Mouse (Mus musculus): ENCODE results near the gene Rnf216.

DNA sequence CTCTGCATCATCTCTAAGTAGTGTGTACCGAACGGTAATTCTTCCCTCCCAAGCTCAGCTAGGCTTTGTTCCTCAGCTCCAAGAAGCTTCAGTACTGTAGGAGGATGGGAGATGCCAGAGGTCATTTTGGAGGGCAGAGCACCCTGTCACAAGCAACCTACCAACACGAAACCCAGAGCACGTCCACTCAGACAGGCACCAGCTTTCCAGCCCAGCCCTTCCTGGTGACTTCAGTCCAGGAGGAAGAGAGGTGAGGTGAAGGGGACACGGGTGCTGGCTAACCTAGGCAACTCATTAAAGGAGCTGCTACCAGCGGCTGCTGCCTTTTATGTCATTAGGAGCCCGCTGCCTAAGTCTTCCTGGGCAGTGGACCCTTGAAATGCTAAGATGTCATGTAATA is 81.1 kb downstream of the Rnf216 start:
- no peak for TF ChIP-seq GATA1 (IDR thresholded peaks at IDR 0.05; ENCODE audit: borderline replicate concordance, low read length)
- TF ChIP-seq FLI1 (IDR thresholded peaks at IDR 0.05; ENCODE audit: low read length), result no peak

Measured in megakaryocyte, embryonic 14.5 days (primary cell).